Mouse (Mus musculus): ENCODE results near the gene Mrm2. TPM values are rescaled to one million over a fixed set of nuclear protein-coding genes. Genes with fewer than 3 reads are reported as not detected.
"Not testable (repeated sequence)": the region's sequence is repeated elsewhere in the genome, so short reads cannot be mapped to it uniquely, and the experiment has no call there.

The Mrm2 gene
- polyA plus RNA-seq, 1 experiment from 2014 or later = 19.0 TPM

GRCm38 (mm10) chr5:140368126-140368525 is 36.4 kb upstream of the Mrm2 start:
- not testable (repeated sequence) for H3K4me2 ChIP-seq (replicated peaks); H3K27ac ChIP-seq; H3K9ac ChIP-seq; H3K9me3 ChIP-seq; H3K4me3 ChIP-seq (replicated peaks); H3K4me1 ChIP-seq (replicated peaks); ATAC-seq; H3K27me3 ChIP-seq (replicated peaks); H3K36me3 ChIP-seq
- 93% methylated on average over 2 of the region's 2 CpGs for WGBS

- no peak overlapping the region for H3K4me3 ChIP-seq (replicated peaks)
- peaks cover 3% of the 10 kb centered on the region; the same call in 1 of the 2 replicates for H3K36me3 ChIP-seq
- H3K4me1 ChIP-seq (replicated peaks) = 0 out of 2 replicates have a peak, but pooled peaks cover 3% of the 10 kb centered on the region
- H3K27me3 ChIP-seq (replicated peaks) = no peaks in the 10 kb centered on the region
- no peak overlapping the region for H3K4me2 ChIP-seq (replicated peaks)
- no peaks in the 10 kb centered on the region for H3K9me3 ChIP-seq
- no peak; the same call in 1 of the 2 replicates for ATAC-seq
- no peak overlapping the region for H3K9ac ChIP-seq
- 75% methylated on average over 5 of the region's 5 CpGs for WGBS
- no peak overlapping the region for H3K27ac ChIP-seq
Observed at GRCm38 (mm10) chr5:140364415-140364814, 32.7 kb upstream of the Mrm2 start.

GRCm38 (mm10) chr5:140359930-140360674 is 28.4 kb upstream of the Mrm2 start:
- Histone ChIP-seq H3K9me3 (no peaks in the 10 kb centered on the region), H3K36me3 (peaks cover 10% of the 10 kb centered on the region), H3K4me1 (replicated peaks) (0 out of 2 replicates have a peak, but pooled peaks cover 3% of the 10 kb centered on the region), H3K9ac (no peak overlapping the region), H3K27me3 (replicated peaks) (no peaks in the 10 kb centered on the region), H3K4me2 (replicated peaks) (no peak overlapping the region), H3K27ac (peak overlapping the region; percentile 56), H3K4me3 (replicated peaks) (0 out of 2 replicates have a peak overlapping the region, but pooled peaks have one; percentile 2)
- ATAC-seq = peak; percentile 82
- 74% methylated on average over 14 of the region's 14 CpGs for WGBS

DNA sequence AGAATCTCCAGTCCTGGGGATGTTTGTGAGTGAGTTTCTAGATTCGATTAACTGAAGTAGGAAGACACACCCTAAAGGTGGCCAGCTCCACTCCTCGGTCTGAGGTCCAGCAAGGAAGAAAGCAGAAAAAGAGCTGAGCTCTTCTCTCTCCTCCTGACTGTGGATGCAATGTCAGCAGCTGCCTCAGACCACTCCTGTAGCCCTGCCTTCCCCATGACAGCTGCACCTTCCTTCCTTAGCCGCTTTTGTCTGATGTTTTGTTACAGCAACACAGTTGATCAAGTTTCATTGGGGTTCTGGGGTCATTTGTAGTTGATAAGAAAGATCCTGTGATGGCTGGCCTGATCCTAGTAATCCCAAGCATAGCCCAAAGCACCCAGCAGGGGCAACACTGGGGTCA is 25.8 kb upstream of the Mrm2 start:
- WGBS = 90% methylated on average over 3 of the region's 3 CpGs
- Histone ChIP-seq H3K4me2 (replicated peaks) (no peak overlapping the region), H3K9me3 (no peaks in the 10 kb centered on the region), H3K9ac (no peak overlapping the region), H3K4me1 (replicated peaks) (0 out of 2 replicates have a peak, but pooled peaks cover 3% of the 10 kb centered on the region), H3K27ac (no peak overlapping the region), H3K4me3 (replicated peaks) (no peak overlapping the region), H3K27me3 (replicated peaks) (no peaks in the 10 kb centered on the region), H3K36me3 (peaks cover 19% of the 10 kb centered on the region)
- ATAC-seq = no peak

DNA sequence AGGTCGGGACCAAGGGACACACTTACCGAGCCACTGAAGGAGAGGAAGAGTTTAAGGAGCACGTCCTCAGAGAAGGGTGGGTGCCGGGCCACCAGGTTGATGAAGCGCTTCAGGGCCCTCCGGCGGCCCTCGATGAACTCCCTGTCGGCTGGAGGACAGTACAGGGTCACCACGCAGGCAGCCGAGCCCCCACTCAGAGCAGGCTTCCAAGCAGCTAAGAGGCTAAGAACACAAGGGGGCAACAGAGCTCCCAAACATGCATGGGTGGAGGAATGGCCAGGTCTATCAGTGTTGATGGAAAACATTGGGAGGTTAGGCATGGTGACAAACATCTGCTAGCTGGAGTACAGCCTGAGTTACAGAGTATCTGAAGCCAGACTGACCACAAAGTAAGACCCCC is 24.2 kb upstream of the Mrm2 start:
- ATAC-seq = no peak
- 85% methylated on average over 11 of the region's 11 CpGs for WGBS
- no peaks in the 10 kb centered on the region for H3K9me3 ChIP-seq
- peaks cover 32% of the 10 kb centered on the region for H3K36me3 ChIP-seq
- H3K4me3 ChIP-seq (replicated peaks) = no peak overlapping the region
- H3K9ac ChIP-seq = no peak overlapping the region
- no peaks in the 10 kb centered on the region for H3K27me3 ChIP-seq (replicated peaks)
- no peak overlapping the region for H3K4me2 ChIP-seq (replicated peaks)
- 0 out of 2 replicates have a peak, but pooled peaks cover 3% of the 10 kb centered on the region for H3K4me1 ChIP-seq (replicated peaks)
- no peak overlapping the region for H3K27ac ChIP-seq

DNA sequence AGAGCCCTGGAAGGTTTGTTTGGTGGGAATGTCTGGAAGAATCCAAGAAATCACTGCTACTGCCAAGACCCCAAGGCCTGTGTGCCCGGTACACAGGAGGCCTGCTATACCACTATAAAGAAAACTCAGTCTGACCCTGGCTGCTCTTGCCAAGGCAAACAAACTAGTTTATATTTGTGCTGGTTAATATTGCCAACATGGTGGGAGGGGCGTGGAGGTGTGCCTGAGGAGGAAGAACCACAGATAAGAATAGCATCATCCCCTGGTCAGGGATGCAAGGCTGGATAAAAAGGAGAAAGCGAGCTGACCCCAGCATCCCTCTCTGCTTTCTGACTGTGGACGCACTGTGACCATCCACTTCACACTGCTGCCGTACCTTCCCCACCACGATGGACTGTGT is 20.7 kb upstream of the Mrm2 start:
- Histone ChIP-seq H3K27me3 (replicated peaks) (no peaks in the 10 kb centered on the region), H3K4me3 (replicated peaks) (no peak overlapping the region), H3K9ac (no peak overlapping the region), H3K4me2 (replicated peaks) (no peak overlapping the region), H3K36me3 (peaks cover 27% of the 10 kb centered on the region), H3K27ac (no peak overlapping the region), H3K9me3 (no peaks in the 10 kb centered on the region), H3K4me1 (replicated peaks) (no peaks in the 10 kb centered on the region)
- no peak for ATAC-seq
- 97% methylated on average over 6 of the region's 6 CpGs for WGBS

DNA sequence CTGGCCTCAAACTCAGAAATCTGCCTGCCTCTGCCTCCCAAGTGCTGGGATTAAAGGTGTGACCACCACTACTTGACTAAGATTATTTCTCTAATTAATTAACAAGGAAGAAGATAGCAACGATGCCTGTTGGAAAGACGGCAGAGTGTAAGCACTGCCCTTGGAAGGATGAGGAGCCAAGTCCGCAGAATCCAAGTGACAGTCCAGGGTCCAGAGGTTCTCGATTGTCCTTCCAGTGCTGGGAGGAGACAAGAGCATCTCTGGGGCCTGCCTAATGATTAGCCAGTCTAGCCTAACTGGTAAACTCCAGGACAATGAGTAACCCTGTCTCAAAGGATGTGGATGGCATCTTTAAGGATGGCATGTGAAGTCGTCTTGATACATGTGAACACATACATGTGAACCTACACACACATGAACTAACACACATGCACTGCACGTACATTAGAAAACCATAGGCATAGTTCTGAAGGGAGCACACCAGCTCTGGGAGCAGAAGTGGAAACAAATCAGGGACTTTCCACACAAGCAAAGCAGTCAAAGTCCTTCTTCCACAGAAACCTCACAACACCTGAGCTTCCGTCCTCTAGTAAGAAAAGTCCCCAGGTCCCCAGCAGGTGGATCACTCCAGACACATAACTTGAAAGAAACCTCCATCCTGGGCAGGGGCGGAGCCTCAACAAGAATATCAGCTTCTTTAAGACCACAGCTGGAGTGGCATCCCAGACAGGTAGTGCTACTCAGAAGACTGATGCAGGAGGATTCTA is 19.2 kb upstream of the Mrm2 start:
- 89% methylated on average over 8 of the region's 8 CpGs for WGBS
- H3K4me3 ChIP-seq (replicated peaks) = no peak overlapping the region
- ATAC-seq = no peak
- H3K27me3 ChIP-seq (replicated peaks) = no peaks in the 10 kb centered on the region
- H3K4me2 ChIP-seq (replicated peaks) = no peak overlapping the region
- no peak overlapping the region for H3K27ac ChIP-seq
- no peak overlapping the region for H3K9ac ChIP-seq
- H3K36me3 ChIP-seq = peaks cover 24% of the 10 kb centered on the region
- no peaks in the 10 kb centered on the region for H3K9me3 ChIP-seq
- no peaks in the 10 kb centered on the region for H3K4me1 ChIP-seq (replicated peaks)

GRCm38 (mm10) chr5:140349882-140350281 is 18.2 kb upstream of the Mrm2 start:
- H3K9ac ChIP-seq = no peak overlapping the region
- no peaks in the 10 kb centered on the region for H3K27me3 ChIP-seq (replicated peaks)
- 91% methylated on average over 9 of the region's 9 CpGs for WGBS
- no peak for ATAC-seq
- no peak overlapping the region for H3K27ac ChIP-seq
- no peak overlapping the region for H3K4me3 ChIP-seq (replicated peaks)
- H3K4me2 ChIP-seq (replicated peaks) = no peak overlapping the region
- H3K4me1 ChIP-seq (replicated peaks) = no peaks in the 10 kb centered on the region
- no peaks in the 10 kb centered on the region for H3K9me3 ChIP-seq
- peaks cover 24% of the 10 kb centered on the region for H3K36me3 ChIP-seq

- Histone ChIP-seq H3K36me3 (peaks cover 13% of the 10 kb centered on the region), H3K27me3 (replicated peaks) (no peaks in the 10 kb centered on the region), H3K27ac (no peak overlapping the region), H3K9me3 (no peaks in the 10 kb centered on the region), H3K4me1 (replicated peaks) (no peaks in the 10 kb centered on the region), H3K9ac (no peak overlapping the region), H3K4me3 (replicated peaks) (no peak overlapping the region), H3K4me2 (replicated peaks) (no peak overlapping the region)
- ATAC-seq = no peak
- WGBS = 70% methylated on average over 1 of the region's 1 CpGs
Observed at GRCm38 (mm10) chr5:140346050-140346449, 14.4 kb upstream of the Mrm2 start.

DNA sequence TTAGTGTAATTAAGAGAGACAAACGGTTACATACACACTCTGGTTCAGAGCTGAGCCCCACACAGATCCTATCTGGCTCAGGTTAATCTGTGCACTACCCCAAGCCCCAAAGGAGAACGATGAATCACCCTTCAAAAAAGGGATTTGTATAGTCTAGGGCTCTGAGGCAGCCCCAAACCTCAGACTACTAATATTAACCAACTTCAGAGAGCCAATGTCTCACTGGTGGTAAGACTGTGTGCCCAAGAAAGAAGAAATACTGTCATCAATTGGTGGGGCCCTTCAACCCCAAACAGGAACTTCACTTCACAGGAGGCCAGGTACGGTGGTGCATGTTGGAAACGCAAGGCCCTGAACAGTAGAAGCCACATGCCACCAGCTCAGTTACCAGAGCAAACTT is 13.5 kb upstream of the Mrm2 start:
- Histone ChIP-seq H3K9me3 (no peaks in the 10 kb centered on the region), H3K27me3 (replicated peaks) (no peaks in the 10 kb centered on the region), H3K4me3 (replicated peaks) (no peak overlapping the region), H3K27ac (no peak overlapping the region), H3K36me3 (peaks cover 16% of the 10 kb centered on the region), H3K4me2 (replicated peaks) (no peak overlapping the region), H3K9ac (no peak overlapping the region), H3K4me1 (replicated peaks) (no peaks in the 10 kb centered on the region)
- 92% methylated on average over 4 of the region's 4 CpGs for WGBS
- no peak for ATAC-seq

GRCm38 (mm10) chr5:140342880-140343279 is 11.2 kb upstream of the Mrm2 start:
- peaks cover 25% of the 10 kb centered on the region for H3K36me3 ChIP-seq
- no peak overlapping the region for H3K4me2 ChIP-seq (replicated peaks)
- H3K4me1 ChIP-seq (replicated peaks) = no peaks in the 10 kb centered on the region
- H3K9me3 ChIP-seq = no peaks in the 10 kb centered on the region
- no peaks in the 10 kb centered on the region for H3K27me3 ChIP-seq (replicated peaks)
- no peak for ATAC-seq
- no peak overlapping the region for H3K9ac ChIP-seq
- H3K27ac ChIP-seq = no peak overlapping the region
- 75% methylated on average over 4 of the region's 4 CpGs for WGBS
- no peak overlapping the region for H3K4me3 ChIP-seq (replicated peaks)

GRCm38 (mm10) chr5:140339836-140340235 is 8.1 kb upstream of the Mrm2 start:
- no peak overlapping the region for H3K4me2 ChIP-seq (replicated peaks)
- WGBS = 84% methylated on average over 3 of the region's 3 CpGs
- H3K4me1 ChIP-seq (replicated peaks) = no peaks in the 10 kb centered on the region
- no peak overlapping the region for H3K4me3 ChIP-seq (replicated peaks)
- no peaks in the 10 kb centered on the region for H3K27me3 ChIP-seq (replicated peaks)
- peaks cover 26% of the 10 kb centered on the region for H3K36me3 ChIP-seq
- no peak for ATAC-seq
- no peak overlapping the region for H3K27ac ChIP-seq
- no peak overlapping the region for H3K9ac ChIP-seq
- no peaks in the 10 kb centered on the region for H3K9me3 ChIP-seq

Data from intestine, embryonic 15.5 days (tissue).